Mouse (Mus musculus) liver, adult 2 months (tissue): ENCODE results near the gene Catsperz.

Experiments
- CTCF ChIP-seq: fragments of 200-500 bp; IDR thresholded peaks from 2 replicates; pipeline ENCODE4 v1.5.1; 2011; ENCODE audit warnings: low read depth, low read length, control low read depth
- POLR2A ChIP-seq: fragments of 200-500 bp; IDR thresholded peaks from 2 replicates; pipeline ENCODE4 v1.6.1; 2011; ENCODE audit warnings: low read length, control low read depth; ENCODE audit not compliant: insufficient read depth; ENCODE audit errors: extremely low read depth

DNA sequence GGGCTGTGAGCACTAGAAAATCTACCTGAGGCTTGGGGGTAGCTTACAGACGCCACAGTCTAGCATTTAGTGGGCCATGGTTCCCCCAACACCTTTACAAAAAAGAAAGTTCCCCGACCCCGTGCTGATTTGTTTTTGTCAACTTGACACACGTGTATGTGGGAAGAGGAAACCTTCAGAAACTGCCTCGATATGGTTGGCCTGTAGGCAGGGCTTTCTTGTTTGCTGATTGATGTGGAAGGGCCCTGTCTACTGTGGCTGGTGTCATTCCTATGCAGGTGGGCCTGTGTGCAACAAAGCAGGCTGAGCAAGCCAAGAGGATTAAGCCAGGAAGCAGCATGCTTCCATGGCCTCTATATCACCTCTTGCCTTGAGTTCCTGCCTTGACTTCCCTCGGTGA lies 12.1 kb downstream of the Catsperz start:
- no peak for TF ChIP-seq CTCF
- TF ChIP-seq POLR2A, result no peak
